Mouse (Mus musculus) forebrain, embryonic 15.5 days (tissue): ENCODE measurements around the gene Cdv3. TPM values are rescaled to one million over a fixed set of nuclear protein-coding genes. Genes with fewer than 3 reads are reported as not detected.

Source experiments
- ATAC-seq: fragments of 200-750 bp; cut with Nextera tagmentation; replicated peaks from 2 replicates; pipeline ENCODE4 v1.8.0; 2017; ENCODE audit warnings: mild to moderate bottlenecking, moderate TSS enrichment, moderate library complexity
- H3K27ac ChIP-seq: fragments of 300-500 bp; sonication (generic); replicated peaks from 2 replicates; pipeline ENCODE4 v1.5.1; 2015; ENCODE audit warnings: mild to moderate bottlenecking, inconsistent platforms
- H3K27me3 ChIP-seq: fragments of 300-500 bp; sonication (generic); 2 replicates; pipeline ENCODE4 v1.6.1; 2015; ENCODE audit warnings: inconsistent platforms
- H3K36me3 ChIP-seq: fragments of 300-500 bp; sonication (generic); 2 replicates; pipeline ENCODE4 v1.6.1; 2015; ENCODE audit warnings: mild to moderate bottlenecking, inconsistent platforms
- H3K4me1 ChIP-seq: fragments of 300-500 bp; sonication (generic); 2 replicates; pipeline ENCODE4 v1.6.1; 2015; ENCODE audit warnings: inconsistent platforms
- H3K4me2 ChIP-seq: fragments of 300-500 bp; sonication (generic); replicated peaks from 2 replicates; pipeline ENCODE4 v1.6.1; 2015; ENCODE audit warnings: mild to moderate bottlenecking, inconsistent platforms
- H3K4me3 ChIP-seq: fragments of 300-500 bp; sonication (generic); 2 replicates; pipeline ENCODE4 v1.5.1; 2015; ENCODE audit warnings: mild to moderate bottlenecking, inconsistent platforms
- H3K9ac ChIP-seq: fragments of 300-500 bp; sonication (generic); replicated peaks from 2 replicates; pipeline ENCODE4 v1.6.1; 2015; ENCODE audit warnings: mild to moderate bottlenecking, inconsistent platforms
- H3K9me3 ChIP-seq: fragments of 300-500 bp; sonication (generic); 2 replicates; pipeline ENCODE4 v1.6.1; 2016; ENCODE audit warnings: inconsistent platforms
- WGBS: fragments of 180-500 bp; shearing (Covaris S2); methylation state at CpG from one replicate; pipeline ENCODE4 v1.1.7; 2015; ENCODE audit warnings: mixed read lengths; 5-methylcytosine and 5-hydroxymethylcytosine counted together
- polyA plus RNA-seq: library from polyadenylated mRNA; unstranded; fragments of >200 nt; fragmentation: Nextera tagmentation; extraction: Ambion mirVana; gene quantifications from 2 replicates; pipeline ENCODE4 v1.2.1, GENCODE M21; 2015

The Cdv3 gene
- 74.1 and 92.1 TPM in 2 replicates for polyA plus RNA-seq

- no peaks in the 10 kb centered on the region for H3K27me3 ChIP-seq
- peak within 1 kb of the TSS; percentile 97 for H3K4me3 ChIP-seq
- peak; percentile 99 for ATAC-seq
- peak within 1 kb of the TSS; percentile 83 for H3K4me2 ChIP-seq
- peak within 1 kb of the TSS; percentile 97 for H3K27ac ChIP-seq
- 2% methylated on average over 86 of the region's 95 CpGs for WGBS
- peaks cover 25% of the 10 kb centered on the region for H3K4me1 ChIP-seq
- H3K9me3 ChIP-seq = no peaks in the 10 kb centered on the region
- H3K36me3 ChIP-seq = 0 out of 2 replicates have a peak, but pooled peaks cover 3% of the 10 kb centered on the region
- peak within 1 kb of the TSS; percentile 93 for H3K9ac ChIP-seq
These were observed at the start of gene Cdv3 for GRCm38 (mm10) chr9:103365290-103366247. Gene Cdv3, minus strand, starts transcription at chr9:103365840.

- H3K9ac ChIP-seq = no peak overlapping the region
- H3K27ac ChIP-seq = no peak overlapping the region
- H3K4me3 ChIP-seq = no peak overlapping the region
- WGBS = 31% methylated on average over 9 of the region's 9 CpGs
- H3K4me2 ChIP-seq = no peak overlapping the region
- no peaks in the 10 kb centered on the region for H3K9me3 ChIP-seq
- H3K4me1 ChIP-seq = peaks cover 21% of the 10 kb centered on the region
- no peaks in the 10 kb centered on the region for H3K36me3 ChIP-seq
- no peak for ATAC-seq
- no peaks in the 10 kb centered on the region for H3K27me3 ChIP-seq
These were observed 47.8 kb upstream of the Cdv3 start for GRCm38 (mm10) chr9:103413457-103413856.

- no peak for ATAC-seq
- Histone ChIP-seq H3K4me2 (no peak overlapping the region), H3K27me3 (no peaks in the 10 kb centered on the region), H3K9me3 (no peaks in the 10 kb centered on the region), H3K27ac (no peak overlapping the region), H3K9ac (no peak overlapping the region), H3K4me3 (no peak overlapping the region), H3K4me1 (peaks cover 19% of the 10 kb centered on the region), H3K36me3 (no peaks in the 10 kb centered on the region)
- WGBS = 73% methylated on average over 2 of the region's 2 CpGs
These were observed 43.5 kb upstream of the Cdv3 start for GRCm38 (mm10) chr9:103409119-103409518.

GRCm38 (mm10) chr9:103408136-103408777 lies 42.6 kb upstream of the Cdv3 start:
- Histone ChIP-seq H3K36me3 (no peaks in the 10 kb centered on the region), H3K27me3 (no peaks in the 10 kb centered on the region), H3K4me1 (peaks cover 12% of the 10 kb centered on the region), H3K4me2 (no peak overlapping the region), H3K9ac (no peak overlapping the region), H3K4me3 (no peak overlapping the region), H3K27ac (peak overlapping the region; percentile 33), H3K9me3 (no peaks in the 10 kb centered on the region)
- no peak for ATAC-seq
- 48% methylated on average over 4 of the region's 4 CpGs for WGBS

GRCm38 (mm10) chr9:103403331-103403973 lies 37.8 kb upstream of the Cdv3 start:
- no peaks in the 10 kb centered on the region for H3K9me3 ChIP-seq
- no peak for ATAC-seq
- 65% methylated on average over 4 of the region's 4 CpGs for WGBS

GRCm38 (mm10) chr9:103398509-103399157 lies 33.0 kb upstream of the Cdv3 start:
- ATAC-seq = peak; percentile 61; the same call in 1 of the 2 replicates
- Histone ChIP-seq H3K4me3 (no peak overlapping the region), H3K9ac (no peak overlapping the region), H3K27ac (peak overlapping the region; percentile 68), H3K36me3 (no peaks in the 10 kb centered on the region), H3K4me2 (peak overlapping the region; percentile 14; the same call in 1 of the 2 replicates), H3K9me3 (no peaks in the 10 kb centered on the region), H3K4me1 (peaks cover 15% of the 10 kb centered on the region), H3K27me3 (no peaks in the 10 kb centered on the region)
- WGBS = 40% methylated on average over 21 of the region's 21 CpGs

More at GRCm38 (mm10) chr9:103403331-103403973, 37.8 kb upstream of the Cdv3 start:
- H3K27me3 ChIP-seq = no peaks in the 10 kb centered on the region
- H3K4me2 ChIP-seq = no peak overlapping the region
- H3K9ac ChIP-seq = no peak overlapping the region
- H3K36me3 ChIP-seq = no peaks in the 10 kb centered on the region
- no peak overlapping the region for H3K4me3 ChIP-seq
- H3K27ac ChIP-seq = no peak overlapping the region
- peaks cover 12% of the 10 kb centered on the region for H3K4me1 ChIP-seq

GRCm38 (mm10) chr9:103393256-103393655 lies 27.6 kb upstream of the Cdv3 start:
- Histone ChIP-seq H3K36me3 (no peaks in the 10 kb centered on the region), H3K27ac (no peak overlapping the region), H3K4me2 (no peak overlapping the region), H3K9me3 (no peaks in the 10 kb centered on the region), H3K4me1 (peaks cover 2% of the 10 kb centered on the region), H3K9ac (no peak overlapping the region), H3K4me3 (no peak overlapping the region), H3K27me3 (no peaks in the 10 kb centered on the region)
- 90% methylated on average over 11 of the region's 11 CpGs for WGBS
- ATAC-seq = no peak

GRCm38 (mm10) chr9:103391796-103392372 lies 26.2 kb upstream of the Cdv3 start:
- Histone ChIP-seq H3K9ac (no peak overlapping the region), H3K9me3 (no peaks in the 10 kb centered on the region), H3K27me3 (no peaks in the 10 kb centered on the region), H3K36me3 (no peaks in the 10 kb centered on the region), H3K4me1 (0 out of 2 replicates have a peak, but pooled peaks cover 8% of the 10 kb centered on the region), H3K27ac (no peak overlapping the region), H3K4me2 (no peak overlapping the region), H3K4me3 (no peak overlapping the region)
- 80% methylated on average over 6 of the region's 6 CpGs for WGBS
- ATAC-seq = no peak

GRCm38 (mm10) chr9:103389261-103389660 lies 23.6 kb upstream of the Cdv3 start:
- Histone ChIP-seq H3K4me2 (no peak overlapping the region), H3K4me3 (no peak overlapping the region), H3K27ac (no peak overlapping the region), H3K9ac (no peak overlapping the region), H3K4me1 (0 out of 2 replicates have a peak, but pooled peaks cover 12% of the 10 kb centered on the region), H3K27me3 (no peaks in the 10 kb centered on the region), H3K9me3 (no peaks in the 10 kb centered on the region), H3K36me3 (no peaks in the 10 kb centered on the region)
- ATAC-seq = no peak
- 97% methylated on average over 6 of the region's 6 CpGs for WGBS

GRCm38 (mm10) chr9:103387011-103387653 lies 21.5 kb upstream of the Cdv3 start:
- no peak overlapping the region for H3K4me2 ChIP-seq
- no peak for ATAC-seq
- 0 out of 2 replicates have a peak, but pooled peaks cover 12% of the 10 kb centered on the region for H3K4me1 ChIP-seq
- no peak overlapping the region for H3K9ac ChIP-seq
- no peak overlapping the region for H3K27ac ChIP-seq
- no peaks in the 10 kb centered on the region for H3K27me3 ChIP-seq
- H3K9me3 ChIP-seq = no peaks in the 10 kb centered on the region
- WGBS = 57% methylated on average over 10 of the region's 10 CpGs
- no peak overlapping the region for H3K4me3 ChIP-seq
- H3K36me3 ChIP-seq = no peaks in the 10 kb centered on the region

GRCm38 (mm10) chr9:103386573-103386972 lies 20.9 kb upstream of the Cdv3 start:
- Histone ChIP-seq H3K27ac (no peak overlapping the region), H3K27me3 (no peaks in the 10 kb centered on the region), H3K36me3 (no peaks in the 10 kb centered on the region), H3K4me2 (no peak overlapping the region), H3K4me1 (0 out of 2 replicates have a peak, but pooled peaks cover 12% of the 10 kb centered on the region), H3K9me3 (no peaks in the 10 kb centered on the region), H3K9ac (no peak overlapping the region), H3K4me3 (no peak overlapping the region)
- WGBS = 37% methylated on average over 5 of the region's 5 CpGs
- ATAC-seq = no peak
